Mouse (Mus musculus) embryonic facial prominence, embryonic 11.5 days (tissue): ENCODE measurements around the gene Ncor2. TPM values are rescaled to one million over a fixed set of nuclear protein-coding genes. Genes with fewer than 3 reads are reported as not detected.
"Not testable (repeated sequence)": the region's sequence is repeated elsewhere in the genome, so short reads cannot be mapped to it uniquely, and the experiment has no call there.

ENCODE experiments used
- ATAC-seq: fragments of 200-750 bp; cut with Nextera tagmentation; replicated peaks from 2 replicates; pipeline ENCODE4 v1.8.0; 2017; ENCODE audit warnings: low read depth; ENCODE audit not compliant: insufficient number of reproducible peaks, low FRiP score, low TSS enrichment
- DNase-seq: peaks from one replicate; pipeline ENCODE4 v3.0.0-alpha.2; 2015; ENCODE audit warnings: low spot score
- H3K27ac ChIP-seq: fragments of 300-500 bp; sonication (generic); replicated peaks from 2 replicates; pipeline ENCODE4 v1.5.1; 2014; ENCODE audit warnings: mild to moderate bottlenecking, low read depth, low read length, control low read depth
- H3K27me3 ChIP-seq: fragments of 300-500 bp; sonication (generic); 2 replicates; pipeline ENCODE4 v1.6.1; 2014; ENCODE audit warnings: mild to moderate bottlenecking, low read length, moderate library complexity, mixed read lengths; ENCODE audit not compliant: control insufficient read depth, insufficient read depth
- H3K36me3 ChIP-seq: fragments of 300-500 bp; sonication (generic); replicated peaks from 2 replicates; pipeline ENCODE4 v1.6.1; 2014; ENCODE audit warnings: low read depth, mild to moderate bottlenecking, low read length, moderate library complexity, mixed read lengths; ENCODE audit not compliant: control insufficient read depth, insufficient read depth
- H3K4me1 ChIP-seq: fragments of 300-500 bp; sonication (generic); 2 replicates; pipeline ENCODE4 v1.6.1; 2014; ENCODE audit warnings: low read length, mixed read lengths; ENCODE audit not compliant: control insufficient read depth, insufficient read depth
- H3K4me2 ChIP-seq: fragments of 300-500 bp; sonication (generic); 2 replicates; pipeline ENCODE4 v1.6.1; 2014; ENCODE audit warnings: low read depth, mild to moderate bottlenecking, control low read depth, low read length, moderate library complexity
- H3K4me3 ChIP-seq: fragments of 300-500 bp; sonication (generic); 2 replicates; pipeline ENCODE4 v1.5.1; 2014; ENCODE audit warnings: low read depth, low read length, control low read depth
- H3K9ac ChIP-seq: fragments of 300-500 bp; sonication (generic); replicated peaks from 2 replicates; pipeline ENCODE4 v1.6.1; 2014; ENCODE audit warnings: mild to moderate bottlenecking, control low read depth, low read length
- H3K9me3 ChIP-seq: fragments of 300-500 bp; sonication (generic); replicated peaks from 2 replicates; pipeline ENCODE4 v1.6.1; 2016; ENCODE audit warnings: mild to moderate bottlenecking, low read length, inconsistent platforms, mixed read lengths; ENCODE audit not compliant: control insufficient read depth
- WGBS: fragments of 180-500 bp; shearing (Covaris S2); extraction: QIAGEN DNeasy Blood & Tissue Kit; methylation state at CpG from one replicate; pipeline ENCODE4 v1.1.7; 2014; 5-methylcytosine and 5-hydroxymethylcytosine counted together
- polyA plus RNA-seq: library from polyadenylated mRNA; unstranded; fragments of >200 nt; fragmentation: Nextera tagmentation; extraction: Ambion mirVana; gene quantifications from 2 replicates; pipeline ENCODE4 v1.2.1, GENCODE M21; 2014

Gene Ncor2
- polyA plus RNA-seq, 1 experiment from 2014 or later = 12.4 TPM

DNA sequence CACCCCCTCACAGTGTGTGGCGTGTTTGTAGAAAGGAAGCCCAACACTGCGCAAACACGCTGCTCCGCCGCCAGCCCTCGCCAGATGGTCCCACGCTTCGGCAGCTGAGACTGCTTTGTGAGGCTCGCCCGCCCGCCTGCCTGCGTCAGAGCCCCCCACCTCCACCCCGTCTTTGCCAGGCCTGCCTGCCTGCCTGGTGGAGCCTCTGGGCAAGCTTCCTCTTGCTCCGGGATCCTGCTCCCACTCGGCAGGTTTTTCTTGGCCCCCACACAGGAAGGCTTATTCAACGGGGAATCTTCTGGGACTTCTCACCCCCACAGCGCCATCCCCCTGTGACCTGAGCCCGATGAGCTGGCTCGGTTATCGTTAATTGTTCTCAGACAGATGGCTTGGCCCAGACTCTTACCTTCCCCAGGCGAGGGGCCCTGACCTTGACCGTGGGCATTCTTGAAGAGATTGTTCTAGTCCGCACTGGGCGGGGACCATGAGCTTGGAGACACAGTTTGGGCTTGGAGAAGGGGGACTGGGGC is 37.0 kb upstream of the Ncor2 start:
- ATAC-seq (peak; percentile 84), DNase-seq (peak; percentile 81)
- H3K27ac ChIP-seq = peak overlapping the region; percentile 60
- H3K9ac ChIP-seq = peak overlapping the region; percentile 58
- H3K9me3 ChIP-seq = no peaks in the 10 kb centered on the region
- H3K4me1 ChIP-seq = peaks cover 8% of the 10 kb centered on the region; the same call in 1 of the 2 replicates
- H3K27me3 ChIP-seq = no peaks in the 10 kb centered on the region
- H3K36me3 ChIP-seq = no peaks in the 10 kb centered on the region
- no peak overlapping the region for H3K4me3 ChIP-seq
- peak overlapping the region; percentile 40 for H3K4me2 ChIP-seq
- WGBS = 4% methylated on average over 24 of the region's 24 CpGs

DNA sequence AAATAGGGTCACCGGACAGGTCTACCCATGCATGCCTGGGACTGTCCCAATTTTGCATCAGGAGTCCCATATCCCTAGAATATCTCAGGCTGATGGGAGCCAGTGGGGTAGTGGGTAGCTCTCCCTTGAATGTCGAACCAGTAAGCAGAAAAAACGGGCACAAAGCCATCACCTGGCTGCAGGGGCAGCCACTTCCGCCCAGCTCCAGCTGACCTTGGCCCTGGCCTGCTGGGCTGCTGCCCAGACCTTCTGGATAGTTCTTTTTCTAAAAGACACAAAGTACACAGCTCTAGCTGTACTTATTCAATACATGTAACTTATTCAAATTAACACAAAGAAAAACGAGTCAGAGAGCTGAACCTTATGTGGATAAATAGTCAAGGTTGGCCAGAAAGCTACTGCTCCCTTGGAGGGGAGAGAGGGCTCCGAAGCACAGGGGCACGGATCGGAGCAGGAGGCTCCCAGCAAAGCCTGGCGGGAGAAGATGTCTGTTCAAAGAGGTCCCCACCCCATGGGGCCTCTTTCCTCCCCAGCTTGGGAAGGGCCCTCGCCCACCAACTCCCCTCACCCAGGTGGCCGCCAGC is 36.4 kb upstream of the Ncor2 start:
- no peak for DNase-seq
- peak overlapping the region; percentile 58 for H3K9ac ChIP-seq
- peak overlapping the region; percentile 60; the same call in 1 of the 2 replicates for H3K27ac ChIP-seq
- no peaks in the 10 kb centered on the region for H3K9me3 ChIP-seq
- no peak overlapping the region for H3K4me3 ChIP-seq
- 24% methylated on average over 11 of the region's 11 CpGs for WGBS
- H3K4me2 ChIP-seq = peak overlapping the region; percentile 40
- no peak for ATAC-seq
- H3K4me1 ChIP-seq = peaks cover 8% of the 10 kb centered on the region; the same call in 1 of the 2 replicates
- H3K36me3 ChIP-seq = no peaks in the 10 kb centered on the region
- no peaks in the 10 kb centered on the region for H3K27me3 ChIP-seq

DNA sequence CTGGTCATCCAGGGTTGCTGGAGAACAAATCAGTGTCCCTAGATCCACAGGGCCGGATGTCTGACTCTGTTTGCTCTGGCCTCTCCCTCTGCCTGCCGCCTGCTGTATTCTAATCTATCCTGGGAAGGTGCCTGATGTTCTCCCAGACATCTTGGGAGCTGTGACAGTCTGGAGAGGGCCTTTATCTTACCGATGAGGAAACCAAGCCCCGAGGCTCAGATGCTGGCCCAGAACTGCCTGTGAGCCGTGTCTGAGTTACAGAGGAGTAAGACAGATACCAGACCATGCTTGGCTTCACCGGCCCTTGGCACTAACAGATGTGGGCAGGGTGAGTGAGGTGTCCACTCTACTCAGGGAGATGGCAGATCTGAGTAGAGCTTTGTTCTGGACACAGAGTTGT is 35.0 kb upstream of the Ncor2 start:
- no peaks in the 10 kb centered on the region for H3K36me3 ChIP-seq
- no peak overlapping the region for H3K4me3 ChIP-seq
- WGBS = 86% methylated on average over 6 of the region's 6 CpGs
- H3K27me3 ChIP-seq = no peaks in the 10 kb centered on the region
- no peak overlapping the region for H3K9ac ChIP-seq
- no peak overlapping the region for H3K4me2 ChIP-seq
- DNase-seq (no peak), ATAC-seq (no peak)
- no peaks in the 10 kb centered on the region for H3K9me3 ChIP-seq
- peaks cover 8% of the 10 kb centered on the region; the same call in 1 of the 2 replicates for H3K4me1 ChIP-seq
- H3K27ac ChIP-seq = no peak overlapping the region

DNA sequence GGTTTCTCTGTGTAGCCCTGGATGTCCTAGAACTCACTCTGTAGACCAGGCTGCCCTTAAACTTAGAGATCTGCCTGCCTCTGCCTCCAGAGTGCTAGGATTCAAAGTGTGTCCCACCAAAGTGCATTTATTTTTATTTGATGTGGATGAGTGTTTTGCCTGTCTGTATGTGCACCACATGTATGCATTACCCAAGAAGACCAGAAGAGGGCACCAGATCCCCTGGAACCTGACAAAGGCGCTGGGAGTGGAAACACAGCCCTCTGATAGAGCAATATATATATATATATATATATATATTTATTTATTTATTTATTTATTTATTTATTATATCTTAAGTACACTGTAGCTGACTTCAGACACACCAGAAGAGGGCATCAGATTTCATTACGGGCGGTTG is 25.9 kb upstream of the Ncor2 start:
- WGBS = 92% methylated on average over 3 of the region's 3 CpGs
- not testable (repeated sequence) for H3K27ac ChIP-seq, H3K4me1 ChIP-seq, DNase-seq, ATAC-seq, H3K9ac ChIP-seq, H3K27me3 ChIP-seq, H3K4me3 ChIP-seq, H3K4me2 ChIP-seq, H3K9me3 ChIP-seq, H3K36me3 ChIP-seq

DNA sequence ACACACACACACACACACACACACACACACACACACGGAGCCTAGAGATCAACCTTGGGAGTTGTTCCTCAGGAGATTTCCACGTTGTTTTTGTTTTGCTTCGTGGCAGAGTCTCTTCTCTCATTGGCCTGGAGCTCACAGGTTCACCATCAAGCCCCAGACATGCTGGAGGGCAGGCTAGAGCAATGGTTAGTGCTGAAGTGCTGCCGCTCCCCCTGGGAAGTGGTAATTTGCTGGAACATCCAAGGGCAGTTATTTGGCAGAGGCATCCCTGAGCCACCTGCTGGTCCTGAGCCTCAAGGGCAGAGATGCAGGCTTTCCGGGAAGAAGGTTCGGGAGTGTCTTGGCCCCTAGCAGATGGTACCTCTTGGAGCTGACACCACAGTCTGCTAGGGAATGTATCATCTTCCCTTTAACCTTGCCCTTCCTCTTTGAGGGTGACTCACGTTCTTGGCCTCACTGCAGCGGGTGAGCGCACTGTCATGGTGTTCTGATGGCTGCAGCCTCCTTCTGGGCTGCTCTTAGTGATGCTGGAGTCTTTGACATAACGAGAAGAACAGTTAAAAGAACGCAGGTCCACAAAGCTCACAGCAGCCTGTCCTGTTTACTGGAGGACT is 25.3 kb upstream of the Ncor2 start:
- Histone ChIP-seq H3K4me1 (peaks cover 6% of the 10 kb centered on the region; the same call in 1 of the 2 replicates), H3K4me2 (no peak overlapping the region), H3K4me3 (no peak overlapping the region), H3K36me3 (no peaks in the 10 kb centered on the region), H3K9ac (no peak overlapping the region), H3K27me3 (no peaks in the 10 kb centered on the region), H3K27ac (no peak overlapping the region), H3K9me3 (no peaks in the 10 kb centered on the region)
- DNase-seq (no peak), ATAC-seq (no peak)
- WGBS = 87% methylated on average over 11 of the region's 11 CpGs

- Histone ChIP-seq H3K27ac (no peak overlapping the region), H3K27me3 (no peaks in the 10 kb centered on the region), H3K4me2 (no peak overlapping the region), H3K9me3 (no peaks in the 10 kb centered on the region), H3K9ac (no peak overlapping the region), H3K4me1 (peaks cover 6% of the 10 kb centered on the region; the same call in 1 of the 2 replicates), H3K4me3 (no peak overlapping the region), H3K36me3 (no peaks in the 10 kb centered on the region)
- 71% methylated on average over 11 of the region's 11 CpGs for WGBS
- ATAC-seq = no peak
- DNase-seq = no peak
Observed at GRCm38 (mm10) chr5:125203759-125204158, 24.7 kb upstream of the Ncor2 start.

- 33% methylated on average over 7 of the region's 7 CpGs for WGBS
- H3K4me1 ChIP-seq = peaks cover 6% of the 10 kb centered on the region; the same call in 1 of the 2 replicates
- H3K36me3 ChIP-seq = no peaks in the 10 kb centered on the region
- H3K4me3 ChIP-seq = no peak overlapping the region
- no peaks in the 10 kb centered on the region for H3K9me3 ChIP-seq
- H3K27me3 ChIP-seq = no peaks in the 10 kb centered on the region
- no peak overlapping the region; the same call in 1 of the 2 replicates for H3K9ac ChIP-seq
- ATAC-seq (no peak), DNase-seq (no peak)
- no peak overlapping the region for H3K4me2 ChIP-seq
- no peak overlapping the region for H3K27ac ChIP-seq
Observed at GRCm38 (mm10) chr5:125203099-125203498, 24.1 kb upstream of the Ncor2 start.

DNA sequence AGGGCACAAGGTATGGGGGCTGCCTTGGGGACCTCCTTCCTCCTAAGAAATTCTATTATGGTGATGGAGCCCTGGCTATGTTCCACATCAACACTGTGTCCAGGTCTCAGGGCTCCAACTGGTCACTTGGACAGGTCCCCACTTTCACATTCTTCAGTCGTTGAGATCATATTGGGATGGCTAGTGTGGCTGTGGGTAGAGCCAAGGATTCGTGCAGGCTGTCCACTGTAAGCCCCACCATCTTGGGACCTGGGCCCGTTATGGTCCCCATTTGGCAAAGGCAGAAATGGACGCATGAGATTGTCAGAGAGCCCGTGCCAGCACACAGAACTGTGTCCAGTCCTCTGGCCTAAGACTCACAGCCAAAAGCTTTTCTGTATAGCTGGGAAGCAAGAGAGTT is 23.1 kb upstream of the Ncor2 start:
- no peak overlapping the region for H3K4me2 ChIP-seq
- peaks cover 6% of the 10 kb centered on the region; the same call in 1 of the 2 replicates for H3K4me1 ChIP-seq
- 81% methylated on average over 5 of the region's 5 CpGs for WGBS
- H3K27me3 ChIP-seq = no peaks in the 10 kb centered on the region
- ATAC-seq = no peak
- DNase-seq = no peak
- no peak overlapping the region for H3K9ac ChIP-seq
- H3K36me3 ChIP-seq = no peaks in the 10 kb centered on the region
- H3K9me3 ChIP-seq = no peaks in the 10 kb centered on the region
- H3K4me3 ChIP-seq = no peak overlapping the region
- H3K27ac ChIP-seq = no peak overlapping the region
